Mouse (Mus musculus) limb, embryonic 14.5 days (tissue): ENCODE measurements around the gene Nacc1. TPM values are rescaled to one million over a fixed set of nuclear protein-coding genes. Genes with fewer than 3 reads are reported as not detected.
A peak's percentile ranks its signal among the peaks of the same experiment; 100 is the strongest.

Source experiments
- ATAC-seq: fragments of 200-750 bp; cut with Nextera tagmentation; 2 replicates; pipeline ENCODE4 v1.8.0; 2017; ENCODE audit warnings: low read depth, moderate number of reproducible peaks, moderate TSS enrichment; ENCODE audit not compliant: low FRiP score
- DNase-seq: peaks from one replicate; pipeline ENCODE4 v3.0.0-alpha.2; 2015; ENCODE audit warnings: low spot score
- H3K27ac ChIP-seq: fragments of 300-500 bp; sonication (generic); replicated peaks from 2 replicates; pipeline ENCODE4 v1.5.1; 2014; ENCODE audit warnings: low read depth, mild to moderate bottlenecking, low read length, moderate library complexity, mixed read lengths
- H3K27me3 ChIP-seq: fragments of 300-500 bp; sonication (generic); 2 replicates; pipeline ENCODE4 v1.6.1; 2014; ENCODE audit warnings: low read length, mixed read lengths; ENCODE audit not compliant: control insufficient read depth, insufficient read depth
- H3K36me3 ChIP-seq: fragments of 300-500 bp; sonication (generic); 2 replicates; pipeline ENCODE4 v1.6.1; 2014; ENCODE audit warnings: mild to moderate bottlenecking, low read length, moderate library complexity, mixed read lengths; ENCODE audit not compliant: control insufficient read depth, insufficient read depth
- H3K4me1 ChIP-seq: fragments of 300-500 bp; sonication (generic); 2 replicates; pipeline ENCODE4 v1.6.1; 2014; ENCODE audit warnings: antibody characterized with exemption, low read length, mixed read lengths; ENCODE audit not compliant: control insufficient read depth, insufficient read depth
- H3K4me2 ChIP-seq: fragments of 300-500 bp; sonication (generic); replicated peaks from 2 replicates; pipeline ENCODE4 v1.6.1; 2014; ENCODE audit warnings: low read depth, mild to moderate bottlenecking, low read length, moderate library complexity; ENCODE audit not compliant: severe bottlenecking
- H3K4me3 ChIP-seq: fragments of 300-500 bp; sonication (generic); replicated peaks from 2 replicates; pipeline ENCODE4 v1.5.1; 2014; ENCODE audit warnings: low read length
- H3K9ac ChIP-seq: fragments of 300-500 bp; sonication (generic); 2 replicates; pipeline ENCODE4 v1.6.1; 2014; ENCODE audit warnings: mild to moderate bottlenecking, low read depth, low read length, moderate library complexity; ENCODE audit not compliant: severe bottlenecking
- H3K9me3 ChIP-seq: fragments of 300-500 bp; sonication (generic); 2 replicates; pipeline ENCODE4 v1.6.1; 2016; ENCODE audit warnings: low read length; ENCODE audit not compliant: control insufficient read depth
- POLR2A ChIP-seq: fragments of 200-500 bp; IDR thresholded peaks from 2 replicates; pipeline ENCODE4 v1.8.0; 2012; ENCODE audit warnings: inconsistent platforms, mild to moderate bottlenecking, moderate library complexity, borderline replicate concordance; ENCODE audit not compliant: insufficient read depth, insufficient read length; ENCODE audit errors: extremely low read depth
- WGBS: fragments of 180-500 bp; shearing (Covaris S2); extraction: QIAGEN DNeasy Blood & Tissue Kit; methylation state at CpG from one replicate; pipeline ENCODE4 v1.1.7; 2014; 5-methylcytosine and 5-hydroxymethylcytosine counted together
- polyA plus RNA-seq, 2 experiments: library from polyadenylated mRNA; depleted of rRNA in 1 of 2; stranded (reverse) in 1 of 2; unstranded in 1 of 2; fragments of >200 nt; fragmentation: Nextera tagmentation in 1 of 2; extraction: Ambion mirVana in 1 of 2; gene quantifications; 2 replicates each; pipeline versions ENCODE4 v1.2.1 to v1.2.3; 2012 to 2014

Gene Nacc1
- polyA plus RNA-seq, 2 experiments: 18.5 to 68.8 TPM

DNA sequence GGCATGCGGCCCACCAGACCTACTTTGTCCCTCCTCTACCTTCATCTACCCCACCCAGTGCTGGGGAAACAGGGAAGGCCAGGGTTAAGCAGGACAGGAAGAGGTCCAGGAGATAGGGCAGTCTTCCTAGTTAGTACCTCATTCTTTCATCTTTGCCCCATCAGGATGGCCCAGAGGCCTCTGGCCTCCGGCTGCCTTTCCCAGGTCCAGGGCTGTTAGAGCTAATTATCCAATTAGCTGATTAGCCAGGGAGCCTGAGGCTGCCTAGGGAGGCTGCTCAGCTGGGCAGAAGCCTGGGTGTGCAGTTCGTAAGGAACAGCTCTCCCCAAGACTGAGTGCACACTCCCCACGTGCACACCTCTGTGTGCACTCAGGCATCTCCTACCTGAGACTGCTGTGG, 25.7 kb upstream of the Nacc1 start:
- TF ChIP-seq POLR2A: no peak
- Histone ChIP-seq H3K4me3 (no peak overlapping the region), H3K4me1 (peaks cover 77% of the 10 kb centered on the region), H3K4me2 (no peak overlapping the region), H3K36me3 (peaks cover 74% of the 10 kb centered on the region), H3K9ac (peak overlapping the region; percentile 16; the same call in 1 of the 2 replicates), H3K27me3 (no peaks in the 10 kb centered on the region), H3K27ac (peak overlapping the region; percentile 93), H3K9me3 (no peaks in the 10 kb centered on the region)
- 40% methylated on average over 4 of the region's 4 CpGs for WGBS
- ATAC-seq: no peak
- no peak for DNase-seq

DNA sequence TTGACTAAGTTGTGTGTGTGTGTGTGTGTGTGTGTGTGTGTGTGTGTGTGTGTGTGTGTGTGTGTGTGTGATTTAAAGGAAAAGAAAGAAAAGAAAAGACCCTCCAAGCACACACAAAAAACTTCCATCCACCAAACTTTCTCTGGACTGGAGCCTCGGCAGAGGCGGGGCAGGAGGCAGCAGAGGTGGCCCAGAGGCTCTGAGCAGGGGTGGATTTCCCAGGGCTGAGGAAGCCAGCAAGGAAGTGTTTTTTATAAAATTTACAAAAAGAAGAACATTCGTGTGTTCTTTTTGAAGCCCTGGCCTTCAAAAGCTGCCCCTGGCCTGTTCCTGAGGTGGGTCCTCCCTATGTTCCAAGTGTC, 25.1 kb upstream of the Nacc1 start:
- Histone ChIP-seq H3K9ac (no peak overlapping the region), H3K9me3 (no peaks in the 10 kb centered on the region), H3K36me3 (peaks cover 74% of the 10 kb centered on the region), H3K4me1 (peaks cover 82% of the 10 kb centered on the region), H3K27ac (peak overlapping the region; percentile 93), H3K4me2 (peak overlapping the region; percentile 34), H3K4me3 (no peak overlapping the region), H3K27me3 (peaks cover 5% of the 10 kb centered on the region; the same call in 1 of the 2 replicates)
- no peak for TF ChIP-seq POLR2A
- 4% methylated on average over 3 of the region's 3 CpGs for WGBS
- DNase-seq (no peak), ATAC-seq (peak; percentile 68)

DNA sequence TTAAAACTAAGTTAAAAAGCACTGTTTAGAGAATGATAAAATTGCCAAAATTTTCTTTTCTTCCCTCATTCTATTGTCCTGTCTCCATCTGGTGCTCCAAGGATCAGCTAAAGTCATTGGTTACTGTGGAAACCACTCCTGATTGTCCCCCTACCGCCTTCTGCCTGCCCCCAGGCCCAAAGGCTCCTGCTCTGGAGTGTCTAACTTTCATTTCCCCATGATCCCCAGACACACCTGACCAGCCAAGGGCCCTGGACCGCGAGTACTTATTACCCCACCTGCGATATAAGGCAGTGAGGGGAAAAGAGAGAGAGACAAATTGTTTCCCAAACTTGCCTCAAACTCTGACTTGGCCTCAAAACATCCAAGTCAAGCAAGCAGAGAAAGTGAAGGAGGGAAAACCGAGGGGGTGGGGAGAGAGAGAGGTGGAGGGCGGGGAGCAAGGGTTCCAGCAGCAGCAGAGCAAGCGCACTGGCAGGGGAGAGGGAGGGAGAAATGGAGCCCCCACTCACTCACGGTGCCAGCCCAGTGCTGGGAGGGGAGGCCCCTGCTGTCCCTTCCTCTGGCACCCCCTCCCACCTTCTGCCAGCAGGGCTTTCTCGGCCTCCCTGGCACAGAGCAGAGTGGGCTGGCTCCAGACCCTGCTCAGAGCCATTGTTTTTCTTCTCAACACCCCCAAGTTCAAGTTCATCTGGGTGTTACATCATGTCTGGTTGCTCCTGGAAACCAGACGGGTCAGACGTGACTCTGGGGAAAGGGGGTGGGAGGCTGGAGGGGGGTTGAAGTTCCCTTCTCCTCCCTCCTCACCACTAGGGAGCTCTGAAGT, 24.5 kb upstream of the Nacc1 start:
- Histone ChIP-seq H3K9me3 (no peaks in the 10 kb centered on the region), H3K4me3 (no peak overlapping the region), H3K4me2 (peak overlapping the region; percentile 34), H3K9ac (peak overlapping the region; percentile 38; the same call in 1 of the 2 replicates), H3K27ac (peak overlapping the region; percentile 93), H3K36me3 (peaks cover 74% of the 10 kb centered on the region), H3K4me1 (peaks cover 82% of the 10 kb centered on the region), H3K27me3 (peaks cover 11% of the 10 kb centered on the region)
- DNase-seq (peak; percentile 92), ATAC-seq (peak; percentile 91)
- 7% methylated on average over 8 of the region's 11 CpGs for WGBS
- no peak for TF ChIP-seq POLR2A

DNA sequence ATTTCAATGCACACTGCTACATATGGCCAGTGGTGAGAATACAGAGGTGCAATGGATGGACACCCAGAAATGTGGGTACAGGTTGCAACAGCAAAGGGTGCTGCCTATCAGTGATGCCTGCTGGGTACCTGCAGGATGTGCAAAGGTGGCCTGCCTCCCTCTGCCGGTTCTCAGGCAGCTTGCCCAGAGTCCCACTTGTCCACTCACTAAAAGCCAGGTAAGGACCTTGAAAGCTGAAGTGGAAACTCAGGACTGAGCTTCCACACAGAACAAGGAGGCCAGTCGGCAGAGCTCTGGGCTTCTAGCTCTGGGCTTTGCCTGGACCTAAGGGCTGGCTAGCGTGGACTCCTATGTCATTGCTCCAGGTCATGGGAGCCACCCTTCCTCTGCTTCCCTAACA, 23.6 kb upstream of the Nacc1 start:
- H3K4me2 ChIP-seq: no peak overlapping the region
- H3K27ac ChIP-seq: peak overlapping the region; percentile 93
- TF ChIP-seq POLR2A: no peak
- ATAC-seq (no peak), DNase-seq (no peak)
- peaks cover 83% of the 10 kb centered on the region for H3K4me1 ChIP-seq
- peaks cover 72% of the 10 kb centered on the region for H3K36me3 ChIP-seq
- no peak overlapping the region for H3K4me3 ChIP-seq
- peaks cover 19% of the 10 kb centered on the region for H3K27me3 ChIP-seq
- WGBS: 36% methylated on average over 3 of the region's 3 CpGs
- H3K9ac ChIP-seq: peak overlapping the region; percentile 38; the same call in 1 of the 2 replicates
- no peaks in the 10 kb centered on the region for H3K9me3 ChIP-seq

DNA sequence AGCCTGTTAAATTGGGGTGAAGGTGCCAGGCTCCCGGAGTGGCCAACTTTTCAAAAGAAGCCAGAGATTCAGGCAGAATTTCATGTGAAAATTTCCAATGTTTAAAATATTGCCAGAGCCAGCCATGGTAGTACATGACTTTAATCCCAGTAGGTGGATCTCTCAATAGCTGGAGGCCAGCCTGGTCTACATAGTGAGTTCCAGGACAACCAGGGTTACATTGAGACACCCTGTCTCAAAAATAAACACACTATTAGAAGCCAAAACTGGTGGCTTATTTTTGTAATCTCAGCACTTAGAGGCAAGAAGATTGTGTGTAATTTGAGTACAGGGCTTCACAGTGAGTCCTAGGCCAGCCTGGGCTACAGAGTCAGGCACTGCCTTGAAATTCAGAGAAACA, 22.3 kb upstream of the Nacc1 start:
- H3K4me1 ChIP-seq: peaks cover 84% of the 10 kb centered on the region
- TF ChIP-seq POLR2A: no peak
- H3K9ac ChIP-seq: no peak overlapping the region
- WGBS: 96% methylated on average over 1 of the region's 1 CpGs
- H3K4me2 ChIP-seq: no peak overlapping the region
- DNase-seq: no peak
- no peak overlapping the region; the same call in 1 of the 2 replicates for H3K27ac ChIP-seq
- H3K36me3 ChIP-seq: peaks cover 67% of the 10 kb centered on the region
- no peak for ATAC-seq
- H3K27me3 ChIP-seq: peaks cover 31% of the 10 kb centered on the region
- H3K4me3 ChIP-seq: no peak overlapping the region
- no peaks in the 10 kb centered on the region for H3K9me3 ChIP-seq
